Mouse (Mus musculus): ENCODE measurements around the gene Fam50a. TPM values are rescaled to one million over a fixed set of nuclear protein-coding genes. Genes with fewer than 3 reads are reported as not detected.

Gene Fam50a
- polyA plus RNA-seq, 1 experiment = 224 TPM

DNA sequence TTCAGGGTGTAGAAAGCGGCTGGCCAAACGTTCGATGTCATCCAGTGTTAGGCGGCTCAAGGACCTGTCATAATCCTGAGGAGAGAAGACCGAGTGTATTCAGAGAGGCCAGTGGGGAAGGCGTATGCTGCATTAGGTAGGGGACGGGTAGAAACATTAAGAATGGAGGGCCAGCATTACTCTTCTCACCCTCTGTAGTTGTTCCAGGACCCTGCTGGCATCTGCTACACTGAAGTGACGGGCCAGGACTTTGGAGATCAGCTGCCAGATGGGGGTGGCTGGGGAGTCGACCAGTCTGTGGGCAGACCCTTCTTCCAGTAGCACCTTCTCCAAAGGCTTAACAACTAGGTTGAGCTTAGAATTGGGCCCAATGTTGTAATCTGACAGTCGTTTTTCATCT is 54.7 kb downstream of the Fam50a start:
- WGBS = 46% methylated on average over 10 of the region's 10 CpGs
- Histone ChIP-seq H3K4me3 (ENCODE audit: insufficient read depth, low read depth, low read length) (peak overlapping the region; percentile 78), H3K27ac (ENCODE audit: insufficient read depth, low read depth, low read length) (peak overlapping the region; percentile 69; the same call in 1 of the 2 replicates), H3K4me1 (ENCODE audit: control insufficient read depth, insufficient read depth, low read length) (no peaks in the 10 kb centered on the region)
- TF ChIP-seq CTCF (IDR thresholded peaks at IDR 0.05; ENCODE audit: insufficient read depth, low read depth, low read length) (no peak), POLR2A (IDR thresholded peaks at IDR 0.05; ENCODE audit: insufficient read depth, low read depth, low read length) (no peak)

- TF ChIP-seq CTCF (IDR thresholded peaks at IDR 0.05; ENCODE audit: insufficient read depth, low read depth, low read length) = no peak
- no peak for TF ChIP-seq POLR2A (IDR thresholded peaks at IDR 0.05; ENCODE audit: insufficient read depth, low read depth, low read length)
- 21% methylated on average over 44 of the region's 49 CpGs for WGBS
- H3K4me3 ChIP-seq (ENCODE audit: insufficient read depth, low read depth, low read length) = peak overlapping the region; percentile 78
- peak overlapping the region; percentile 69; the same call in 1 of the 2 replicates for H3K27ac ChIP-seq (ENCODE audit: insufficient read depth, low read depth, low read length)
- no peaks in the 10 kb centered on the region for H3K4me1 ChIP-seq (ENCODE audit: control insufficient read depth, insufficient read depth, low read length)
Observed at GRCm38 (mm10) chrX:74368209-74368909, 55.5 kb downstream of the Fam50a start.

Other genes starting within 250 kb of the Fam50a start
- gene Opn1mw, start 185.6 kb upstream of the Fam50a start, polyA plus RNA-seq (2012; ENCODE audit: insufficient read depth, insufficient read length, low replicate concordance, missing spikeins) = not detected in 2 replicates
- not detected in 2 replicates for gene Mecp2, start 177.7 kb upstream of the Fam50a start, polyA plus RNA-seq (2012; ENCODE audit: insufficient read depth, insufficient read length, low replicate concordance, missing spikeins)
- gene Tex28, start 145.2 kb upstream of the Fam50a start, polyA plus RNA-seq (2012; ENCODE audit: insufficient read depth, insufficient read length, low replicate concordance, missing spikeins) = not detected in 2 replicates
- not detected in 2 replicates for gene Tktl1, start 135.8 kb upstream of the Fam50a start, polyA plus RNA-seq (2012; ENCODE audit: insufficient read depth, insufficient read length, low replicate concordance, missing spikeins)
- gene Flna, start 63.2 kb upstream of the Fam50a start, polyA plus RNA-seq (2012; ENCODE audit: insufficient read depth, insufficient read length, low replicate concordance, missing spikeins) = 372 TPM in 1 of 2 replicates, not detected in the other
- not detected in 2 replicates for gene Emd, start 58.3 kb upstream of the Fam50a start, polyA plus RNA-seq (2012; ENCODE audit: insufficient read depth, insufficient read length, low replicate concordance, missing spikeins)
- gene Rpl10, start 42.2 kb upstream of the Fam50a start, polyA plus RNA-seq (2012; ENCODE audit: insufficient read depth, insufficient read length, low replicate concordance, missing spikeins) = not detected in 2 replicates
- gene Taz, start 31.1 kb upstream of the Fam50a start, polyA plus RNA-seq (2012; ENCODE audit: insufficient read depth, insufficient read length, low replicate concordance, missing spikeins) = not detected in 2 replicates
- not detected in 2 replicates for gene Dnase1l1, start 30.7 kb upstream of the Fam50a start, polyA plus RNA-seq (2012; ENCODE audit: insufficient read depth, insufficient read length, low replicate concordance, missing spikeins)
- gene Atp6ap1, start 15.9 kb upstream of the Fam50a start, polyA plus RNA-seq (2012; ENCODE audit: insufficient read depth, insufficient read length, low replicate concordance, missing spikeins) = 501 and 1,287 TPM in 2 replicates
- 513 and 810 TPM in 2 replicates for gene Gdi1, start 8.0 kb upstream of the Fam50a start, polyA plus RNA-seq (2012; ENCODE audit: insufficient read depth, insufficient read length, low replicate concordance, missing spikeins)
- not detected in 2 replicates for gene Plxna3, start 16.0 kb downstream of the Fam50a start, polyA plus RNA-seq (2012; ENCODE audit: insufficient read depth, insufficient read length, low replicate concordance, missing spikeins)
- gene Lage3, start 40.6 kb downstream of the Fam50a start, polyA plus RNA-seq (2012; ENCODE audit: insufficient read depth, insufficient read length, low replicate concordance, missing spikeins) = not detected in 2 replicates
- gene Ubl4a, start 60.2 kb downstream of the Fam50a start, polyA plus RNA-seq (2012; ENCODE audit: insufficient read depth, insufficient read length, low replicate concordance, missing spikeins) = not detected in 2 replicates
- gene Slc10a3, start 60.3 kb downstream of the Fam50a start, polyA plus RNA-seq (2012; ENCODE audit: insufficient read depth, insufficient read length, low replicate concordance, missing spikeins) = not detected in 2 replicates
- gene Fam3a, start 80.2 kb downstream of the Fam50a start, polyA plus RNA-seq (2012; ENCODE audit: insufficient read depth, insufficient read length, low replicate concordance, missing spikeins) = not detected in 2 replicates
- not detected in 2 replicates for gene Ikbkg, start 80.3 kb downstream of the Fam50a start, polyA plus RNA-seq (2012; ENCODE audit: insufficient read depth, insufficient read length, low replicate concordance, missing spikeins)
- not detected in 2 replicates for gene G6pdx, start 116.2 kb downstream of the Fam50a start, polyA plus RNA-seq (2012; ENCODE audit: insufficient read depth, insufficient read length, low replicate concordance, missing spikeins)
- not detected in 2 replicates for gene Gm6880, start 168.4 kb downstream of the Fam50a start, polyA plus RNA-seq (2012; ENCODE audit: insufficient read depth, insufficient read length, low replicate concordance, missing spikeins)